Mouse (Mus musculus) embryonic facial prominence, embryonic 11.5 days (tissue): ENCODE results near the gene Il18r1. TPM values are rescaled to one million over a fixed set of nuclear protein-coding genes. Genes with fewer than 3 reads are reported as not detected.

Experiments
- ATAC-seq: fragments of 200-750 bp; cut with Nextera tagmentation; replicated peaks from 2 replicates; pipeline ENCODE4 v1.8.0; 2017; ENCODE audit warnings: low read depth; ENCODE audit not compliant: insufficient number of reproducible peaks, low FRiP score, low TSS enrichment
- DNase-seq: peaks from one replicate; pipeline ENCODE4 v3.0.0-alpha.2; 2015; ENCODE audit warnings: low spot score
- H3K27ac ChIP-seq: fragments of 300-500 bp; sonication (generic); replicated peaks from 2 replicates; pipeline ENCODE4 v1.5.1; 2014; ENCODE audit warnings: mild to moderate bottlenecking, low read depth, low read length, control low read depth
- H3K27me3 ChIP-seq: fragments of 300-500 bp; sonication (generic); 2 replicates; pipeline ENCODE4 v1.6.1; 2014; ENCODE audit warnings: mild to moderate bottlenecking, low read length, moderate library complexity, mixed read lengths; ENCODE audit not compliant: control insufficient read depth, insufficient read depth
- H3K36me3 ChIP-seq: fragments of 300-500 bp; sonication (generic); replicated peaks from 2 replicates; pipeline ENCODE4 v1.6.1; 2014; ENCODE audit warnings: low read depth, mild to moderate bottlenecking, low read length, moderate library complexity, mixed read lengths; ENCODE audit not compliant: control insufficient read depth, insufficient read depth
- H3K4me1 ChIP-seq: fragments of 300-500 bp; sonication (generic); 2 replicates; pipeline ENCODE4 v1.6.1; 2014; ENCODE audit warnings: low read length, mixed read lengths; ENCODE audit not compliant: control insufficient read depth, insufficient read depth
- H3K4me2 ChIP-seq: fragments of 300-500 bp; sonication (generic); 2 replicates; pipeline ENCODE4 v1.6.1; 2014; ENCODE audit warnings: low read depth, mild to moderate bottlenecking, control low read depth, low read length, moderate library complexity
- H3K4me3 ChIP-seq: fragments of 300-500 bp; sonication (generic); 2 replicates; pipeline ENCODE4 v1.5.1; 2014; ENCODE audit warnings: low read depth, low read length, control low read depth
- H3K9ac ChIP-seq: fragments of 300-500 bp; sonication (generic); replicated peaks from 2 replicates; pipeline ENCODE4 v1.6.1; 2014; ENCODE audit warnings: mild to moderate bottlenecking, control low read depth, low read length
- H3K9me3 ChIP-seq: fragments of 300-500 bp; sonication (generic); replicated peaks from 2 replicates; pipeline ENCODE4 v1.6.1; 2016; ENCODE audit warnings: mild to moderate bottlenecking, low read length, inconsistent platforms, mixed read lengths; ENCODE audit not compliant: control insufficient read depth
- WGBS: fragments of 180-500 bp; shearing (Covaris S2); extraction: QIAGEN DNeasy Blood & Tissue Kit; methylation state at CpG from one replicate; pipeline ENCODE4 v1.1.7; 2014; 5-methylcytosine and 5-hydroxymethylcytosine counted together
- polyA plus RNA-seq: library from polyadenylated mRNA; unstranded; fragments of >200 nt; fragmentation: Nextera tagmentation; extraction: Ambion mirVana; gene quantifications from 2 replicates; pipeline ENCODE4 v1.2.1, GENCODE M21; 2014

The Il18r1 gene
- polyA plus RNA-seq: not detected in 2 replicates

DNA sequence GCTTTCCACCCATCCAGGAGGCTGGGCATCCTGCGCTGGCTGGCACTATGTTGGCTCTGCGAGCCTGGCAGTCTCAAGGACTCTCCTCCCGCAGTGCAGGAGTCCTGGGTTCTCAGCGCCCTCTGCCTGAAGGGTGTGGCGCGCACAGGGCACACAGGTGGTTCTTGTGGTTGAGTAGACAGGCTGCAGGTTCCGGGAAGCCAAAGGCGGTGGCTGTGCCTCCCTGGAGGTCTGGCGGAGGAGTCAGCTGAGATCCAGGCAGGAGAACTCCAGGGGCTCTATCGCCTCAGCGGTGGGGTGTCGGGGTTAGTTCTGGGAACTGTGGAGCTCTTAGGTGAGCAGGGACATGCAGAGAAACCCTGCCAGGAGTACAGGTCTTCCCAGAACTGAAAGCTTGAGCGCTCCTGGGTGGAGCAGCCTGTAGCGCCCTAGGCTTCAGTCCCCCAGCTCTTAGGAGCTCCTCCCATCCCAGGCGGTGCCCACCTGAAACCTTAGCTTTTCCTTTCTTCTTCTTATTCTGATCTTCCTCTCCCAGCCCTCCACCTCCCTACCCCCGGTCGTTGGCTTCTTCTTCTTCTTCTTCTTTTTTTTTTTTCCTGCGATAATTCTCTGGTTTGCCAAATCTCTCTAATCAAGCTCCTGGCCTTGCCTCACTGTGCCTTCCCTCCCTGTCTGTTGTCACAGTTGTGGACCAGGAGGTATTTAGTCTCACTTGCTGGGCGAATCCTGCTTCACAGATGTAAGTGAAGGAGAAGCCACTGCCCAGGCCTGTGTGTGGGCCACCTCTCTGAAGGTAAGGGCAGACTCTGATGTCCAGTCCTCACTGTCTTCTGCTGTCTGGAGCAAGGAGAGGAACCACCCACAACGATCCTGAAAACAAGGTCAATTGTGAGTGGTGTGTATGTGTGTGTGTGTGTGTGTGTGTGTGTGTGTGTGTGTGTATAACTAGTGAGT lies at the start of gene Il18r1:
Gene Il18r1 (plus strand): TSS at position 76 of the 954 bp plus-strand sequence.
- Histone ChIP-seq H3K36me3 (no peaks in the 10 kb centered on the region), H3K9me3 (no peaks in the 10 kb centered on the region), H3K9ac (no peak within 1 kb of the TSS), H3K4me1 (no peaks in the 10 kb centered on the region), H3K4me2 (no peak within 1 kb of the TSS), H3K27me3 (no peaks in the 10 kb centered on the region), H3K4me3 (no peak within 1 kb of the TSS), H3K27ac (no peak within 1 kb of the TSS)
- WGBS: 46% methylated on average over 20 of the region's 20 CpGs
- ATAC-seq: no peak
- DNase-seq: no peak

DNA sequence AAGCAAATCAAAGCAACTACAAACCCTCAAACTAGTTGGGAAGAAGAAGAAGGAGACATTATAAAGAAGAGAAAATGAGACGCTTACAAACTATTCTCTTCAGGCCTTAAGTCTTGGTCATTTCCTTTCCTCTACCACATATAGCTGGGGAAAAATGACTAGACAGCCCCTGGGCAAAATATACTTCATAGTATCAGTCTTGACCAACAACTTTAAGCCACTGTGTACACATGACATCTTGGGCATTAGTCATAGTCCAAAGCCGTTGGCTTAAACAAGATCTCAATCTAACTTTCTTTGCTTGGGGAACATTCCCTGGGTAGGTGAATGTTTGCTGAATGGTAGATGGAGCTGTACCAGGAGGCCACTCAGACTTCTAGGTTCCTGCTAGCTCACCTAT lies 48.3 kb upstream of the Il18r1 start:
- Histone ChIP-seq H3K9me3 (no peaks in the 10 kb centered on the region), H3K27me3 (no peaks in the 10 kb centered on the region), H3K4me2 (no peak overlapping the region), H3K36me3 (no peaks in the 10 kb centered on the region), H3K4me3 (no peak overlapping the region), H3K27ac (no peak overlapping the region), H3K9ac (no peak overlapping the region), H3K4me1 (no peaks in the 10 kb centered on the region)
- 96% methylated on average over 2 of the region's 2 CpGs for WGBS
- DNase-seq: no peak
- no peak for ATAC-seq

DNA sequence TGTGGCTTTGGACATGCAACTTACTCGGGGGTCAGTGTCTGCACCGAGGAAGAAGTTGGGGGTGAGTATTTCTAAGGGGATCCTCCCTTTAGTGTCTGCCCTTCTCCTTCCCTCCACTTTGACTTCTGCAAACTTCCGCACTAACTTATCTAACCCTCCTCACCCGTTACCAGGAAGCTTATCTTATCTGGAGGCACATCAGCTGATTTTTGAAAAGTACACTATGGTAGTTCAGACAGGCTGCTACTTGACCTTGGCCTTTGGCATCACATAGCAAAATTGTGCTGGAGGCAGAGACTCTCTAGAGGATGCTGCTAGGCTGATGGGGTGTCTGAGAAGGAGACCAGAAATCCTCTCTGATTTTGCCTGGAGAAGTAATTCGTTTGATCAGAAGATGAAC lies 46.8 kb upstream of the Il18r1 start:
- Histone ChIP-seq H3K27ac (no peak overlapping the region), H3K27me3 (no peaks in the 10 kb centered on the region), H3K9ac (no peak overlapping the region), H3K36me3 (no peaks in the 10 kb centered on the region), H3K4me1 (no peaks in the 10 kb centered on the region), H3K9me3 (no peaks in the 10 kb centered on the region), H3K4me2 (no peak overlapping the region), H3K4me3 (no peak overlapping the region)
- 73% methylated on average over 5 of the region's 5 CpGs for WGBS
- DNase-seq (no peak), ATAC-seq (no peak)

DNA sequence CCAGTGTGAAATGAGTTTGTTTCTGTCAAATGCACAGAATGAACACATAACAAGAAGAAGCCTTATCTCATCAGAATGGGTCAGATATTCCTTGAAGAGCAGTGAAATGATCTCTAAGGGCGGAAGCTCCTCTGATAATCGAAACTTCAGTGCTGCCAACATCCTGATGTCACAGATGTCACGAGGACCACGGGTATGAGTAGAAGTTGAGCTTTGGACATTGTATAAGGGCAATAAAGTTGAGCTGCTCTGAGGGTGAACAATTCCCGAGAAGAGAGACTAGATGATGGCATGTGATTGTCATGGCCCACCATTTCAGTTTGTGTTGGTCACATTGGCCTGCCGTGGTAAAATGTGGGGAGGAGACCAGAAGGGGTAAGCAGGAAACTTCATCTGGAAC lies 41.5 kb upstream of the Il18r1 start:
- H3K4me1 ChIP-seq: no peaks in the 10 kb centered on the region
- DNase-seq: no peak
- H3K9ac ChIP-seq: no peak overlapping the region
- no peaks in the 10 kb centered on the region for H3K36me3 ChIP-seq
- H3K4me3 ChIP-seq: no peak overlapping the region
- no peak overlapping the region for H3K4me2 ChIP-seq
- WGBS: 87% methylated on average over 6 of the region's 6 CpGs
- no peak for ATAC-seq
- H3K27ac ChIP-seq: no peak overlapping the region
- no peaks in the 10 kb centered on the region for H3K27me3 ChIP-seq
- no peaks in the 10 kb centered on the region for H3K9me3 ChIP-seq

DNA sequence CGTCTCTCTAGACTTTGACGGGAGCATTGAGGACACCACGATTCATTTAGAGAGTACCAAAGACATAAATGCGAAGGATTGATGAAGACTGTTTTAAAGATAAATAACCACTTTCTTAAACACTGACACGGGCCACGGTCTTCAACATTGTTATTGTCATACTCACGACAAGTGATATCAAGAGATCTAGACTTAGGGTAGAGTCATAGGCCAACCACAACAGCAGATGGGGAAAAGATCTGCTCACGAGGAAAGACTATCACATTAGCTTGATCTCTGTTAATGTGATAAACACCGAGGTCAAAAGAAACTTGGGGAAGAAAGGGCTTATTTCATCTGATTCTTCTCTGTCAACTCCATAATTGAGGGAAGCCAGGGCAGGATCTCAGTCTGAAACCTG lies 38.1 kb upstream of the Il18r1 start:
- H3K27ac ChIP-seq: no peak overlapping the region
- no peak for DNase-seq
- H3K27me3 ChIP-seq: no peaks in the 10 kb centered on the region
- H3K9ac ChIP-seq: no peak overlapping the region
- no peaks in the 10 kb centered on the region for H3K9me3 ChIP-seq
- WGBS: 87% methylated on average over 9 of the region's 9 CpGs
- no peak overlapping the region for H3K4me2 ChIP-seq
- no peaks in the 10 kb centered on the region for H3K4me1 ChIP-seq
- H3K4me3 ChIP-seq: no peak overlapping the region
- no peaks in the 10 kb centered on the region for H3K36me3 ChIP-seq
- no peak for ATAC-seq

DNA sequence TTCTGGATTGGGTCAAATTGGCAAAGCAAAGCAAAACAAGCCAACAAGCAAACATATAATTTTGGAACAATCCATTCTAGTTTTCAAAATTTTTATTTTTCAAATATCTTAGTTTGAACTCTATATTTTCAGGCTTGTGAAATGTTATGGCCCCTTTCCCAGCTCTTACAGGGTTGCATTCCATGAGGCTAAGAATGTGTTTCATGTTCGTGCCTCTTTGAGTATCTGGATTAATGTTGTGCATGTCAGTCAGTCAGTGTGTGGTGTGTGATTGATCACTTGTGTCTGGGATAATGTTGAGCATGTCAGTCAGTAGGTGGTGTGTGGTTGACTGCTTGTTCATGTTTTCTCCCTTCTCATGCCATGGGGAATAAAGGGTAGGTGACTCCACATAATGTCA lies 37.5 kb upstream of the Il18r1 start:
- Histone ChIP-seq H3K9me3 (no peaks in the 10 kb centered on the region), H3K36me3 (no peaks in the 10 kb centered on the region), H3K27ac (no peak overlapping the region), H3K4me3 (no peak overlapping the region), H3K4me2 (no peak overlapping the region), H3K9ac (no peak overlapping the region), H3K27me3 (no peaks in the 10 kb centered on the region), H3K4me1 (no peaks in the 10 kb centered on the region)
- 72% methylated on average over 1 of the region's 1 CpGs for WGBS
- no peak for DNase-seq
- no peak for ATAC-seq

DNA sequence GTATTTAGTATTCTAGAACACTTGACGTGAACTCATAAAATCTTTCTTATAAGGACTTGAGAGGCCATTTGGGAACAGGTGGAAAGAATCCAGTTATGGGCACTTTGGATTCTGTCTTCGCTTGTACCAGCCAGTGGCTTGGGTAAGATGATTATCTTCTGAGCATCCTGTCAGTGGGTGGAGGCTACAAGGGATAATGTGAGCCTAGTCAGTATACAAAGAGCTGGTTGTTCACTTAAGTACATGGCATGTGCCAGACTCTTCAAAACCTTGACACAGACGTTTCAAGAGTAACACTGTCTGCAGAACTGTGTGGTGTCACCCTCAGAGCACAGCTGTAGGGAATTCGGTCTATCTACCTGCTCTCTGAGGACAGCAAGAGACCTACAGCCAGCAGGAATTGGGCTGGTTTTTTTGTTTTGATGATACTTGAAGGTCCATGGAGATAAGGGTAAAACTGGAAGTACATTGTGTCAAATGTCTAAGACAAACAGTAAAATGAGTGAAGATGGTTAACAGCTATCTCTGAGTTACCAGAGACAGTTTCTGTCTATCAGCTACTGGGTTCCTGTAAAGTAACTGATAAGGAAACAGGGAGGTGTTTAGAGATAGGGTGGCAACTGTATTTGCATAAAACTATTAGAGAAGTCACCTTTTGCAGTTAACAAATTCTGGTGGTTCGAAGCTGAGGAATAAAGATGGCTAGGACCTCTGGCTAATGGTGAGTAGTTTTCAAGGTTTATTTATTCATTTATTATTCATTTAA lies 36.3 kb upstream of the Il18r1 start, which contains the start of gene Il1rl1:
Gene Il1rl1 (plus strand): TSS at position 661 of the 766 bp plus-strand sequence.
- H3K9ac ChIP-seq: no peak within 1 kb of the TSS

More for the DNA sequence above, 36.3 kb upstream of the Il18r1 start, which contains the start of gene Il1rl1:
- ATAC-seq: no peak
- H3K27ac ChIP-seq: no peak within 1 kb of the TSS
- WGBS: 79% methylated on average over 5 of the region's 5 CpGs
- no peak within 1 kb of the TSS for H3K4me2 ChIP-seq
- H3K36me3 ChIP-seq: no peaks in the 10 kb centered on the region
- H3K9me3 ChIP-seq: no peaks in the 10 kb centered on the region
- no peak for DNase-seq
- no peaks in the 10 kb centered on the region for H3K4me1 ChIP-seq
- H3K4me3 ChIP-seq: no peak within 1 kb of the TSS
- no peaks in the 10 kb centered on the region for H3K27me3 ChIP-seq
